Mouse (Mus musculus) stomach, postnatal 0 days (tissue): Measurements from ENCODE around the gene Gpm6b.

Experiments
- CTCF ChIP-seq: IDR thresholded peaks from 2 replicates; pipeline ENCODE4 v1.5.1; 2016; ENCODE audit warnings: antibody characterized with exemption, low read depth, mild to moderate bottlenecking, moderate library complexity
- EP300 ChIP-seq: optimal IDR thresholded peaks from 2 replicates; pipeline ENCODE3; 2016; ENCODE audit warnings: antibody characterized with exemption

GRCm38 (mm10) chrX:166378652-166379051 is 139.9 kb downstream of the Gpm6b start:
- TF ChIP-seq CTCF: no peak
- no peak for TF ChIP-seq EP300
